Mouse (Mus musculus) embryonic facial prominence, embryonic 12.5 days (tissue): ENCODE measurements at regions not wholly inside any gene's neighbourhood (a gene's known extent, or its start where the extent isn't known, plus 50 kb on each side); places are given as distances from the start of the nearest gene placed in this dataset.

Experiments
- ATAC-seq: fragments of 200-750 bp; cut with Nextera tagmentation; 2 replicates; pipeline ENCODE4 v1.8.0; 2017; ENCODE audit not compliant: insufficient number of reproducible peaks, insufficient read depth, low FRiP score, low TSS enrichment
- H3K27ac ChIP-seq: fragments of 300-500 bp; sonication (generic); 2 replicates; pipeline ENCODE4 v1.5.1; 2016; ENCODE audit warnings: mild to moderate bottlenecking
- H3K27me3 ChIP-seq: fragments of 300-500 bp; sonication (generic); 2 replicates; pipeline ENCODE4 v1.6.1; 2016; ENCODE audit warnings: mild to moderate bottlenecking, moderate library complexity
- H3K36me3 ChIP-seq: fragments of 300-500 bp; sonication (generic); 2 replicates; pipeline ENCODE4 v1.6.1; 2016; ENCODE audit warnings: mild to moderate bottlenecking
- H3K4me1 ChIP-seq: fragments of 300-500 bp; sonication (generic); 2 replicates; pipeline ENCODE4 v1.6.1; 2016
- H3K4me2 ChIP-seq: fragments of 300-500 bp; sonication (generic); replicated peaks from 2 replicates; pipeline ENCODE4 v1.6.1; 2016; ENCODE audit warnings: mild to moderate bottlenecking, moderate library complexity
- H3K4me3 ChIP-seq: fragments of 300-500 bp; sonication (generic); 2 replicates; pipeline ENCODE4 v1.5.1; 2016; ENCODE audit warnings: mild to moderate bottlenecking
- H3K9ac ChIP-seq: fragments of 300-500 bp; sonication (generic); 2 replicates; pipeline ENCODE4 v1.6.1; 2016; ENCODE audit warnings: mild to moderate bottlenecking, moderate library complexity
- H3K9me3 ChIP-seq: fragments of 300-500 bp; sonication (generic); 2 replicates; pipeline ENCODE4 v1.6.1; 2016; ENCODE audit warnings: mild to moderate bottlenecking, moderate library complexity
- WGBS: fragments of 180-500 bp; shearing (Covaris S2); methylation state at CpG from one replicate; pipeline ENCODE4 v1.1.7; 2016; 5-methylcytosine and 5-hydroxymethylcytosine counted together

DNA sequence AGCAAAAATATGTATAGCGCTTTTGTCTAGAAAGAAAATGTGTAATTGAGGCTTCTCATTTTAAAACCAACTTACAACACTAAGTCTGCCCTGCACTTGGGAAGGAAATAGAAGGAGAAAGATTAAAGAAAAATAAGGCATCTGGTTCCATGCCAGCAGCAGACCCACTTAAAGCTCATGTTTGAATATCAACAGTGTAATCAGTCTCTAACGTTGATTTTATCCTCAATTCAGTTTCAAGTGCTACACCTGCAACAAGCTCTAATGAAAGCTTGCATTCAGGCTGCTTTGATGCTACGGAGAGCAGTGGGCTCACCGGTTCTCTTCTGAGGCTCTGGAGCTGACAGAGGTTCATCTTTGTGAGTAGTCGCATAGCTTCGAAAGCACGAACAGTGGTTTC, 406.6 kb upstream of the Map3k7 start:
- H3K9ac ChIP-seq = no peak overlapping the region
- WGBS = 77% methylated on average over 7 of the region's 7 CpGs

DNA sequence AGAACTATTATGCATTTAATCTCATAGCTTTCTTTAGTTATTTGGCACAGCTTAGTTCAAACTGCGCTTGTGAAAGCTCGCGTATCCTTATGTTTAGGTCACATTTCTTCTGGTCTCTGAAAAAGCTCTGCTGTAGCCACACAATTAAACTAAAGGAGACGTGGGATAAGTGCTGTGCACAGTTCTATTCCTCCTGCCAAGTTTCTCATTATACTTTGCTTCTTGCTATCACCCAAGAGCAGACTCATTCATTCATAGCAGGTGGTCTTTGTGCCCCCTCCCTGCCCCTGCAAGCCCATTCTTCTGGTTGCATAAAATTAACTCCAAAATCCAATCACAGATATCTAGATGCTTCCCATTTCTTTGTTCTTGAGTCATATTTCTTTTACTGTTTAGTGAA, 403.6 kb upstream of the Map3k7 start:
- H3K9ac ChIP-seq = no peak overlapping the region
- no peaks in the 10 kb centered on the region for H3K36me3 ChIP-seq
- H3K4me2 ChIP-seq = no peak overlapping the region
- ATAC-seq = no peak
- H3K4me1 ChIP-seq = no peaks in the 10 kb centered on the region
- no peaks in the 10 kb centered on the region for H3K27me3 ChIP-seq
- no peak overlapping the region for H3K27ac ChIP-seq
- no peak overlapping the region for H3K4me3 ChIP-seq
- H3K9me3 ChIP-seq = no peaks in the 10 kb centered on the region
- 86% methylated on average over 4 of the region's 4 CpGs for WGBS

More for the DNA sequence above, 406.6 kb upstream of the Map3k7 start:
- Histone ChIP-seq H3K4me3 (no peak overlapping the region), H3K4me1 (no peaks in the 10 kb centered on the region), H3K27me3 (no peaks in the 10 kb centered on the region), H3K27ac (no peak overlapping the region), H3K4me2 (no peak overlapping the region), H3K9me3 (no peaks in the 10 kb centered on the region), H3K36me3 (no peaks in the 10 kb centered on the region)
- ATAC-seq = no peak

DNA sequence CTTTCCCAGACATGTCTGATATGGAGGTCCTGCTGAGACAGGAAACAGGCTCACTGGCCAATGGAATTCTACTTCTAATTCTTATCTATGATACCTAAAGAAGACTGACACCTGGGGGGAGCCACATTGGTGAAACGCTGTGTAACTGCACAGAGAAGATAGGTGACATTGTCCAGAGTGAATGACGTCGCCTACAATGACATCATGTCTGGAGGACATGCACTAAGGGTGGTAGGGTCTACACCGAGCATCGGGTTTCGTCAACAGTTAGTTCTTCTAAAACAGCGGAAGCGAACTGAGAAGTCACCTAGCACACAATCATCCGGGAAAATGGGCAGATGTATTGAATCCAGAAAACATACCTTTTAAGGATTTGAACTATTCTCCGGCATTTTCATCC, 402.7 kb upstream of the Map3k7 start:
- ATAC-seq = no peak
- no peaks in the 10 kb centered on the region for H3K36me3 ChIP-seq
- H3K4me2 ChIP-seq = no peak overlapping the region
- no peaks in the 10 kb centered on the region for H3K9me3 ChIP-seq
- H3K4me1 ChIP-seq = no peaks in the 10 kb centered on the region
- H3K27ac ChIP-seq = no peak overlapping the region
- 90% methylated on average over 10 of the region's 10 CpGs for WGBS
- H3K4me3 ChIP-seq = no peak overlapping the region
- no peaks in the 10 kb centered on the region for H3K27me3 ChIP-seq
- no peak overlapping the region for H3K9ac ChIP-seq

DNA sequence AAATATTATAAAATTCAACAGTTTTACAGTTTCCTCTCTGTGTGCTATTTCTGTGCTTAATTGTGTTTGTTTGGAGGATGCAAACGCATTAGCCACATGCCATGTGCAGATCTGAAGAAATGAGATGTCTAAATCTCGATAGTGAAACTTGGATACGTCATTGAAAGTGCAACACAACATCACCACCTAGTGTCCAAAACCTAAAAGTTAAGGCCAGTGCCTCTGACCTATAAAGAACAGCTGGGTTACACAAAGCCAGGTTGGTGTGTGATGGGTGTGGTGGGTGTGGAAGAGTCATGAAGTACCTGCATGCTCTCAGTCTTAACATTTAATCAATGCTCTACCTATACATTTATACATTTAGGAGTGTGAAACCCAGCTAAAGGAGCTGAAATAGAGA, 402.1 kb upstream of the Map3k7 start:
- H3K4me3 ChIP-seq = no peak overlapping the region
- no peaks in the 10 kb centered on the region for H3K4me1 ChIP-seq
- no peak for ATAC-seq
- 37% methylated on average over 3 of the region's 3 CpGs for whole genome bisulfite sequencing
- H3K36me3 ChIP-seq = no peaks in the 10 kb centered on the region
- H3K9ac ChIP-seq = no peak overlapping the region
- H3K27me3 ChIP-seq = no peaks in the 10 kb centered on the region
- no peak overlapping the region for H3K27ac ChIP-seq
- no peak overlapping the region for H3K4me2 ChIP-seq
- H3K9me3 ChIP-seq = no peaks in the 10 kb centered on the region

DNA sequence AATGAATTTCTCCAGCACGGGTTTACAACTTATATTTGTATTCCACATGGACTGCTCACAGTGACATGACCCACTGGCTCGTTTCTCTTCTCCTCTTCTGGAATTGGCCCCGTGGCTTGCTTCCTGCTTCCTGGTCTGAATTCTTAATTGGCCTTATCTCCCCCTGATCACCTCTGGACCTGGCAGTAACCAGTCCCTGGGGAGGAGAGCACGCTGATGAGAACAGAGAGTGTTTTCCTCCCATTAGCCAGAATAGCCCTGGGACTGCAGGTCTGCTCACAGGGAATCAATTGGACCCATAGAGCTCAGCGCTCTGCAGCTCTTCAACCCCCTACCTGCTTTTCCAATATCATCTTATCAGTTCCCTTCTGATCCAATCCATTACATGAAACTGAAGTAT, 397.7 kb upstream of the Map3k7 start:
- Histone ChIP-seq H3K27ac (no peak overlapping the region), H3K9ac (no peak overlapping the region), H3K27me3 (no peaks in the 10 kb centered on the region), H3K36me3 (no peaks in the 10 kb centered on the region), H3K4me2 (no peak overlapping the region), H3K4me3 (no peak overlapping the region), H3K4me1 (no peaks in the 10 kb centered on the region), H3K9me3 (no peaks in the 10 kb centered on the region)
- no peak for ATAC-seq
- 28% methylated on average over 5 of the region's 5 CpGs for WGBS

DNA sequence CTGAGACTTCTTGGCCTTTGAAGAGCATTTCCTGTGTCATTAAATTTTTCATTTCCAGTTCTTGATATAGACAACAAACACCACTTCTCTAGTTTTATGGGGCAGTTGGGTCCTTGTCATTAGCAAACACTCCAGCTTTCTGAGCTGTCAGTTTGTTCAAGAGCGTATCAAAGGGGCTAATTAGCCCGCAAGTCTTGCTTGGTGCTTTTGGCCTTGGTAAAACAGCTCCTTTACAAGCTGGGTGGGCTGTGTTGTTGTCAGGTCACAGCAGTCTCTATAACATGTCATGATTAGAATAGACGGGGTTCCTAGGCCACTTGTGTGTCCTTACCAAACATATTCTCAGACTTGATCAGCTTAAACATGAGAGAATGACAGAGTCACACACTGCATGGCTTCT, 397.1 kb upstream of the Map3k7 start:
- no peaks in the 10 kb centered on the region for H3K9me3 ChIP-seq
- WGBS = 59% methylated on average over 3 of the region's 3 CpGs
- H3K4me3 ChIP-seq = no peak overlapping the region
- H3K9ac ChIP-seq = no peak overlapping the region
- no peak overlapping the region for H3K4me2 ChIP-seq
- no peak for ATAC-seq
- no peak overlapping the region for H3K27ac ChIP-seq
- no peaks in the 10 kb centered on the region for H3K27me3 ChIP-seq
- no peaks in the 10 kb centered on the region for H3K4me1 ChIP-seq
- no peaks in the 10 kb centered on the region for H3K36me3 ChIP-seq

DNA sequence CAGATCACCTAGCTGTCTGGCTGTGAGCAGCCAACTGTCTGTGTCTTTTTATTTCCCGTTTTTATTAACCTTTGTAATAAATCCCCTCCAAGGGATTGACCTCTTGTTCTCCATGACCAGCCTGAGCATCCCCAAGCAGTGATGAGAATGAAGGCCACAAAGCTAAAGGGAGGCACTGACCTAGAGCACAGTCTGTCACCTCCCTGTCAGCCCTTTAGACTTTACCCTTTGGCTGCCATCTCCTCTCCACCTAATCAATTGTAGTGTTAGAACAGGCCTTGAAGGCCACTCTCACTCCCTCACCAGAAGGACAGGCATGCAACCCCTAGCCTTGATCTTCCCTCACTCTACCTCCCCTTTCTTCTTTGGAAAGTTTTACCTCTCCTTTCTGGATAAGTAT, 394.2 kb upstream of the Map3k7 start:
- Histone ChIP-seq H3K4me2 (no peak overlapping the region), H3K36me3 (no peaks in the 10 kb centered on the region), H3K27ac (no peak overlapping the region), H3K27me3 (no peaks in the 10 kb centered on the region), H3K9ac (no peak overlapping the region), H3K4me3 (no peak overlapping the region), H3K9me3 (no peaks in the 10 kb centered on the region), H3K4me1 (no peaks in the 10 kb centered on the region)
- 76% methylated on average over 1 of the region's 1 CpGs for WGBS
- ATAC-seq = no peak

DNA sequence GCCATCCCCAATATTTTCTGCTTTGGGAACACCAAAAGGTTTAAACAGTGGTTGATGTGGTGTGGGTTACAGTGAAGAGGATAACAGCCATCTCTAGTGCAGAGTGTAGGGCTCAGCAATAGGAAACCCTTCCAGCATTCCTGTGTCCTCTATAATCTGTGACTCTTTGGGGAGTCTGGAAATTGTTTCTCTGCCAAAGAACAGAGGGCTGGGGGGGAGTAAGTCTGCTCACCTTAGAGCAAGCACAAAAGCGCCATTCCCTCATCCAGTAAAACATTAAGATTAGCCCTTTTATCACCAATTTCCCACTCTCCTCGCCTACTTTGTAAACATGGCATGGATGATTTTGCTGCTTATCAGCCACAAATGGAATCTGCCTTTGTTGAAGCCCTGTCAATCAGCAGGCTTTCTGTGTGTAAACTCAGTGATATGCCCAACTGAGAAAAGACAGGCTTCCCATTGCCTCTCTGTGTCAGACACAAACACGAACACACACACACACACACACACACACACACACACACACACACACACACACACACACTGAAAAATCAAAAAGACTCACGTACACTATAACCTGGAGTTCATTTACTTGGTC, 386.8 kb upstream of the Map3k7 start:
- ATAC-seq = no peak
- WGBS = 63% methylated on average over 4 of the region's 4 CpGs
- no peak overlapping the region for H3K27ac ChIP-seq
- H3K9ac ChIP-seq = no peak overlapping the region
- H3K27me3 ChIP-seq = no peaks in the 10 kb centered on the region
- no peak overlapping the region for H3K4me2 ChIP-seq
- H3K36me3 ChIP-seq = no peaks in the 10 kb centered on the region
- H3K4me3 ChIP-seq = no peak overlapping the region
- H3K9me3 ChIP-seq = no peaks in the 10 kb centered on the region
- H3K4me1 ChIP-seq = no peaks in the 10 kb centered on the region

DNA sequence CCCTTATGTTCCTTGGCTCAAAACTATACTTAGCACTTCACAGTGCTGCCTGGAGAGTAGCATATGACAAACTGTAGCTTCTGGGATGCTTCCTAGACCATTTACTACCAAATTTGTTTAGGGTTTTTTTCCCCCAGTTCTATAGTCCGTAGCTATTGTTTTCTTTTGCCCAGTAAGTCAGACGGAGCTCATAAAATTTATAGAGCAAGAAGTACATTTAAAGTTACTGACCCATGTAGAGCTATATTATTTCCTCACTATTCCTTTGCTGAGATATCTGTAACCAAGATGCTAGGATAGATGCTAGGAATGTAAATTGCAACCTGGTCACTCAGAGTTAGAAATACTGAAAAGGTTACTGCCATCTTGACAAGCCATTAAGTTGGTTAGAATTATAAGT, 380.4 kb upstream of the Map3k7 start:
- H3K27ac ChIP-seq = no peak overlapping the region
- no peak overlapping the region for H3K9ac ChIP-seq
- 81% methylated on average over 2 of the region's 2 CpGs for WGBS
- H3K27me3 ChIP-seq = no peaks in the 10 kb centered on the region
- H3K4me3 ChIP-seq = no peak overlapping the region
- H3K36me3 ChIP-seq = no peaks in the 10 kb centered on the region
- H3K4me1 ChIP-seq = no peaks in the 10 kb centered on the region
- no peak for ATAC-seq
- no peaks in the 10 kb centered on the region for H3K9me3 ChIP-seq
- no peak overlapping the region for H3K4me2 ChIP-seq

DNA sequence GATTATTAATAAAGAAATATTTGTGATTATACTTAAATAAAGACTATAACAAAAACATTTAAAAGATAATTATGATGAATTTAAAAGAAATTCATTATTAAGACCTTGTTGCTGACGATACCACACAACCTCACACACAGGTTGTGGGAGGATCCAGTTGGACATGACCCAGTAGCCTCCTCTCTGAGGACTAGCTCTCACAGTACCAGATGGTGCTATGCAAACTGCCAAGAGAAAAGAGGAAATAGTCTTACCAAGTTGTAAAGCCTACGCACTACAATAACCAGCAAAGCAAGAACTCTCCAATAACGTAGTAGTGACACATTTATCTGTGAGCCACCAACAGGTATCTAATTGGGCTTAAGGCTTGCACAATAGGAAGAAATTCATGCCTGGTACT, 379.7 kb upstream of the Map3k7 start:
- ATAC-seq = no peak
- no peak overlapping the region for H3K9ac ChIP-seq
- 87% methylated on average over 3 of the region's 3 CpGs for WGBS
- H3K27ac ChIP-seq = no peak overlapping the region
- no peak overlapping the region for H3K4me3 ChIP-seq
- H3K9me3 ChIP-seq = no peaks in the 10 kb centered on the region
- no peak overlapping the region for H3K4me2 ChIP-seq
- H3K4me1 ChIP-seq = no peaks in the 10 kb centered on the region
- H3K36me3 ChIP-seq = no peaks in the 10 kb centered on the region
- no peaks in the 10 kb centered on the region for H3K27me3 ChIP-seq

DNA sequence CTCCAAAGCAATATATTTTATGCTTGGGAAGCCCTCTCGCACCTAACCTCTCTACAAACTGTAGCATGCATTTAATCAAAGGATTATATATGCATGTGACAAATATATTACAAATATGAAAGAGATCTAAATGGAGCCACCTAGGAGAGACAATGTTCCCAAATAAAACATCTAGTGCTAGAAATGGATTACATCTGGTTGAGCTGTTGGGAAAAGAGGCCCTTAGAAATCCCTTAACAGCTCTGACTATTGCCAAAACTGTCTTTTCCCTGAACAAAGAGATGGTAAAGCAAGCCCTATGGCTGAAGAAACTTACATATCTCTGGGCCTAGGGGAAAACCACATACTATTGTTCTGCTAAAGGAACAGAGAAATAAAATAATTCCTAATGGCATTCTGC, 369.8 kb upstream of the Map3k7 start:
- WGBS = 91% methylated on average over 1 of the region's 1 CpGs
- no peak overlapping the region for H3K27ac ChIP-seq
- no peak overlapping the region for H3K9ac ChIP-seq
- no peak overlapping the region for H3K4me2 ChIP-seq
- no peak for ATAC-seq
- H3K9me3 ChIP-seq = no peaks in the 10 kb centered on the region
- no peaks in the 10 kb centered on the region for H3K36me3 ChIP-seq
- no peak overlapping the region for H3K4me3 ChIP-seq
- no peaks in the 10 kb centered on the region for H3K27me3 ChIP-seq
- H3K4me1 ChIP-seq = no peaks in the 10 kb centered on the region

DNA sequence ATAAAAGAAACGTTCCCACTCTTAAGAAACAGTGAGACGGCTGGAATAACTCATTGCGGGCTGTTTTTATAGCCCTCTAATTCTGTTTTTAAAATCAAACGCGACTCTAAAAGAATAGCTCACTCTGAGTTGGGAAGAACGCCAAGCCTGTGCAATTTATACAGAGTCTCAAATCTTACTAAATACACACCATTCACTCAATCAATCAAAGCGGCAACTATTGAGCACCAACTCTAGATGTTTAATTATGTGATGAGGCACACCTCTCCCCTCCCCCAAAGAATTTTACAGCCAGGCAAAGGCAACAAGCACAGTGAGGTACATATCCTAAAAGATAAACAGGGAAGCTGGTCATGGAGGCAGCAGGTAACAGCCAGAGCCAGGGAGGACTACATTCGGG, 362.4 kb upstream of the Map3k7 start:
- Histone ChIP-seq H3K27me3 (no peaks in the 10 kb centered on the region), H3K9ac (no peak overlapping the region), H3K4me1 (peaks cover 5% of the 10 kb centered on the region; the same call in 1 of the 2 replicates), H3K36me3 (no peaks in the 10 kb centered on the region), H3K4me2 (no peak overlapping the region), H3K9me3 (no peaks in the 10 kb centered on the region), H3K27ac (no peak overlapping the region), H3K4me3 (no peak overlapping the region)
- WGBS = 51% methylated on average over 8 of the region's 8 CpGs
- ATAC-seq = no peak

DNA sequence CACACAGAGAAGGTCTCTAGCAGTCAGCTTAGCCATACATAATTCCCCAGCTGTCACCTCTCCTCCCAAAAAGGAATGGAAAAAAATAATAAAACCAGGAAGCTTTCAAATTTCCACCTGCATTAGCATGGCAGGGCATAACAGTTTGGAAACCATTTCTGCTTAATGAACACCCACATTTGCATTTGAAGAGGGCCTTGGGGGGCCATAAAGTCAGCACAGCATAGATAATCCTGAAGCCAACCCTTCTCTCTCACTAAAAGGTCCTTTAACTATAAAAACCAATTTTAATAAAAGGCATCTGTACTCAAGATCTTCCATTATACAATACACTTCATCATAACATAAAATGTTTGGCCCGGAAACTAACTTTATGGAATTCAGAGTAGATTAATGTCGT, 360.1 kb upstream of the Map3k7 start:
- no peak for ATAC-seq

More for the DNA sequence above, 360.1 kb upstream of the Map3k7 start:
- H3K36me3 ChIP-seq = no peaks in the 10 kb centered on the region
- WGBS = 92% methylated on average over 2 of the region's 2 CpGs
- H3K9ac ChIP-seq = no peak overlapping the region
- no peak overlapping the region for H3K4me3 ChIP-seq
- H3K4me2 ChIP-seq = no peak overlapping the region
- no peak overlapping the region for H3K27ac ChIP-seq
- H3K27me3 ChIP-seq = no peaks in the 10 kb centered on the region
- H3K9me3 ChIP-seq = no peaks in the 10 kb centered on the region
- H3K4me1 ChIP-seq = peaks cover 5% of the 10 kb centered on the region; the same call in 1 of the 2 replicates
